Mouse (Mus musculus) MN1 (cell line): Measurements from ENCODE around the gene Nol12.

Source experiments
- DNase-seq: peaks from one replicate; pipeline ENCODE4 v3.0.0-alpha.2; 2016; ENCODE audit warnings: low spot score

The Nol12 gene

DNA sequence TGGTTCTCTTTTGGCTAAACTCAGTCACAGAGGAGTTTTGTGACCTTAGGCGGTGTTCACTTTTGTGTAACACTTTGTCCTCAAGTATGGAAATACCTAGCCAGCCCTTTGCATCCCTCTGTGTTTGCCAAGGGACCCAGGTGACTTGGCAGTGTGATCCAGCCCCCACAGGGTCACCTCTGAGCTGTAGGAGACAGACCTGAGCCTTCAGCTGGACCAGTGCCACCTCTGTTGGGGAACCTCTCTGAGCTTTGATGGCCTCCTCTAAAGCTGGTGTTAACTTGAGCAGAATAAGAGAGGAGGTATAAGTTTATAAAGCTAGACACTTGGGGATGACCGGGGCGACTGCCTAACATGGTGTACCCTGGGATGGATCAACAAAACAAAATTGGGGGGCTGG is 14.2 kb downstream of the Nol12 start:
- DNase-seq, result no peak

DNA sequence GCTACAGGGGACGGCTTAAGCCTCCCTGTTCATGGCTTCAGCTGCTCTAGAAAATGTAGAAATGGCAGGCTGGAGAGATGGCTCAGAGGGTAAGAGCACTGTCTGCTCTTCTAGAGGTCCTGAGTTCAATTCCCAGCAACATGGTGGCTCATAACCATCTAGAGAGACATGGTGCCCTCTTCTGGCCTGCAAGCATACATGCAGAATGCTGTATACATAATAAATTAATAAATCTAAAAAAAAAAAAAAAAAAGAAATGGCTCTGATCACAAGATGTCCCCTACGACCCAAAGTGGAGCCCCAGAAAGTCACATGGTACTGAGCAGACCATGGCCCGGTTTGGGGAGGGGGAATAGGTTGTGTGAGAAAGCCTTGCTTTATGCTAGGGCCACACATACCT is 20.9 kb downstream of the Nol12 start:
- DNase-seq, result no peak

- peak; percentile 56 for DNase-seq
These were observed 21.6 kb downstream of the Nol12 start for GRCm38 (mm10) chr15:78956351-78956750.

GRCm38 (mm10) chr15:78957021-78957420 is 22.3 kb downstream of the Nol12 start:
- DNase-seq, result no peak

GRCm38 (mm10) chr15:78959537-78959936 is 24.8 kb downstream of the Nol12 start:
- DNase-seq, result no peak

DNA sequence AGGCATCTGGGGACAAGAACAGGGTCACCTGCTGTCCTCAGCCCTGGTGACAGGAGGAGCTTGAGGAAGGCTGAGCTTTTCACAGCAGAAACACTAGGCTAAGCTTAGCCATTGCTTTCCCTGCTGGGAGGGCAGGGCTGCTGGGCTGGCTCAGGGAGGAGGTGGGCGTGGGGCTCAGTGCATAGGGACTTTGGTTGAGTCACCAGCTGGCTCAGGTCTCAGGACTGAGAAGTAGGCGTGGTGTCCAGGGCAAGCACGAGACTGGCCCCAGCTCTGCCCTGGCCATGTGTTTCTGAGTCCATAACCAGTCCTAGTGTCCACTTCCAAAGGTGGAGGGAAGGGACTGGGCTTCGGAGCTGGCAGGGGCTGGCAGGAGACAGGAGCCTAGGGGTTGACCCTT is 25.4 kb downstream of the Nol12 start:
- peak; percentile 91 for DNase-seq

- peak; percentile 97 for DNase-seq
These were observed 28.2 kb downstream of the Nol12 start for GRCm38 (mm10) chr15:78962885-78963284.

DNA sequence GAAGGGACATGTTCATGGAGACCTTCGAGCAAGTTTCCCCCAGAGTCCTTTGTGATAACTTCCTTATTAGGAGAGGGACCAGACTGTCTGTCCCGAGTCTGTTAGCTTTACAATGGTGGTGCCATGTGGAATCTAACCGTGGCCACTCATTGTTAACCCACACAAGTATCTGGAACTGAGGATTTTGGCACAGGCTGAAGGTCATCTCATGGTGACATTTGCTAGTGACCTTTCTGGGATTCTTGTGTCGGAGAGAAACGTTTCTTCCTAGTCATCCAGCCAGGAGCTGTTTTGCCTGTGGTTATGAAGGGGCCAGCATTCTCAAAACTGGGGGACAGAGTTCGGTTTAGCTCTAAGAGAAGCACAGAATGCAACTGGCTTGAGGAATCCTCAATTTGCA is 36.9 kb downstream of the Nol12 start:
- no peak for DNase-seq

GRCm38 (mm10) chr15:78973950-78974349 is 39.2 kb downstream of the Nol12 start:
- DNase-seq, result peak; percentile 55

DNA sequence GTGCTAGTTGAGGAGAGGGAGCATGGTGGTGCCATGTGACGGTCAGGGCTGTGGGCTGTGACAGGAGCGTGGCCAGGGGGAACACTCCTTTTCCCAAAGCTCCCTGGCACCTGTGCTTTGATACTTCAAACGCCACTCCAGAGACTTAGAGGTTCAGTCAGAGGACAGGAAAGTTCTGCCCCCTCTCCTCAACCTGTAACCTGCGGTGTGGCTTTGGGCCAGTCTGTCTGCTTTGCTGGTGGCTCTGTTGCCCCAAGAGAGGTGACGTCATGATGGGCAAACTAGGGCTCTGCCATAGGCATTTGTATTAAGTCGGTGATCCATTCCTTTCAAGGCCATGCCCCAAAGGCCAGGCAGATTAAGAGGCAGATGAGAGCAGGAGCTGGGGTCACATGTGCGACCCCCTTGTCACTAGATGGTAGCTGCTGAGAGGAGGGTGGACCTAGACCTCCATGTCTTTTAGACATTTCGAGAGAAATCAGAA is 43.0 kb downstream of the Nol12 start:
- DNase-seq, result no peak

DNA sequence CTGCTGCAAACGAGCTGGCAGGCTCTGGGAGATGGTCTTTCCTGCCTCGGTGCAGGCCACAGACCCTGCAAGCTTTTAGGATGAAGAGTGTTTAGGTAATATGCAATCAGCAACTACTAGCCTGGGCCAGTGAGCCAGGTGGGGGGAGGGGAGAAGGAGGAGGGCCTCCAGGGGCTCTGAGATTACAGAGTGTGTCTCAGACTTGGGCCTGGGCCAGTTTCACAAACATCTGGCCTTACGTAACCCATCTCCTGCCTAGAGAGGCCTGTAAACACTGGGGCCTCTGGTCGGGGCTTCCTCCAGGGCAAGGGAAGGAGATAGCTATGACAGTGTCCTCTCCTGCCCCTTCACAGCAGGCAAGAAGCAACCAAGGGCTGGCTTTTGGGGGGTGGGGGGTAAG is 44.1 kb downstream of the Nol12 start:
- peak; percentile 97 for DNase-seq

GRCm38 (mm10) chr15:78980084-78980483 is 45.4 kb downstream of the Nol12 start:
- DNase-seq, result no peak

DNA sequence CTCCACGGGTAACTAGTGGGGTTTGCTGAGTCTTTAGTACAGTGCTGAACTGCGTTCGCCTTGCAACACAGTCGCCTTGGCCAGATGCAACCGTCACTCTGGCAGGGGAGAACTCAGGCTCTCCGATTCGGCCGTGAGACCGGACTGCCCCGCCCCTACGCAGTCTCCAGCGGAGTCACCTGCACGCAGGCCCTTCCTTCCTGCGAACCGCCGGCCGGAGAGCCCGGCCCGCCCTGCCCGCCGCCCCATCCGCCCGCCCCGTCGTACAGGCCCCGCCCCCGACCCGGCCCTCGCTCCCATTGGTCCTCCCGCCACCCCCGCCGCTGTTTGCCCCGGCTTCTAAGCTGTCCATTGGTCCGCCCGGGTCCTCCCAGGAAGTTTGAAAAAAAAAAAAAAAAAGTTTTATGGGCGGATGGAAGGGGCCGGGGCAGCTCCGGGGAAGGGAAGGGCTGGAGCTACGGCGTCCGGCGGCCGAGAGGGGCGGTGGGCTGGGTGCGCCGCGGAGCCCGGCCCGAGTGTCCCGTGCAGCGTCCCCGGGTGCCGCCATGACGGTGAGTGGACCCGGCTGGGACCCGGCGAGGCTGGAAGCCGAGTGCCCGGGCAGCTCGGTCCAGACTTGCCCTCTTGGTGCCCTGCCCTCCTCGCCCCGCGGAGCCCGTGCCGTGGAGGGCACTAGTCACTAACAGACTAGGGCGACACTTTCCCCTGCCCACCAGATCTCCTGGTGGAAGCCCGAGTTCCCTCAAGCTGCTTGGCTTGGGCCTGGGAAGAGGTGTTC is 48.1 kb downstream of the Nol12 start:
- DNase-seq, result peak; percentile 97

DNA sequence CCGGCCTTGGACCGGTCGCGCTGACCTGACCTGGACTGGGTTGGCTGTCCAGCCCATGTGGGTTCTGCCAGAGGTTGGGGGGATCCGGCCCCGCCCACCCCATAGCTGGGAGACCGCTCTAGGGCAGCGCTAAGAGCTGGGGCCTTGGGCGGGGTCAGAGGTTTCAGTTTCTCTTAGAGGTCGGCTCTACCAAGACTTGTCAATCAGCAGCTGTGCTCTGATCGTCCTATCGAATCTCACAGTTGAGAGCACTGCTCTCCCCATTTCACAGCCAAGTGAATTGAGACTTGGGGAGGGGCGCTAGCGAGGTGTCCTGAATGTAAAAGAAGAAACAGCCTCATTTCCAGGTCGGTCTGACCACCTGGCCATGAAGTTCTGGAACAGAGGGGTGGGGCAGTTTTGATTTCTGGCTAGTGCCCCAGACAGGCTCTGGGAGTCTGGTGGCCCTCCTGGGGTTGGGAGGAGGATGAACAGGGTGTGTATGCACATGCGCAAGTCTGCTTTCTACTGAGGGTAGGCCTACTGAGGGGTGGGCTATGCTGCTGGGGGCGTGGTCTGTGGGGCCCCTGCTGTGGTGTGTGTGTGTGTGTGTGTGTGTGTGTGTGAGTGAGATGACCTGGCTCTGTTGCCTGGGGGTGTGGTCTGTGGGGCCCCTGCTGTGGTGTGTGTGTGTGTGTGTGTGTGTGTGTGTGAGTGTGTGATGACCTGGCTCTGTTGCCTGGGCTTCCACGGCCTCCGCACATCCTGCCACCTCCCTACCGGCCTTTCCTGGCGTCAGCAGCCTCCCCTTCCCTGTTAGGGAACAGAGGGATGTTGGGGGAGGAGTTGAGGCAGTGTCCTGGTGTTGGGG is 48.9 kb downstream of the Nol12 start:
- peak; percentile 93 for DNase-seq

DNA sequence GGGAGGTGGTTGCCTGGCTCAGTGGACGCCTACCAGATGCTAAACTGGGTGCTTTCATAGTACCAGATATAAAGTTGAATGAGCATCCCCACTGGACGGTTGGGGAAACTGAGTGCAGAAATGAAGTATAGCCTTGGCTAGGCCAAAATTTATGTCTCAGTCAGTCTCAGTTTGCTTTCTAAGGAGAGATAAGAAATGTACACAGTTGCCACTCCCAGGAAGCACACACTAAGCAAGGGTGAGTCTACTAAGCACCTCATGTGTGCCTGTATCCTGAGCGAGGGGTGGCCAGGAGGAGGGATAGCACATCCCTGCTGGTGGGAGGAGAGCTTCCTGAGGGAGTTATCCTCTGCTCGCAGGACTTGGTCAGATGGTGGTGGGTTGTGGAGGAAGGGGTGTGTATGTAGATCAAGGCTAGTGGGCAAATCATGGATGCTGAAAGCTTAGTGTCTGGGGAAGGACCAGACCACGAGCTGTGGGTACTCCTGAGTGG is 49.6 kb downstream of the Nol12 start:
- DNase-seq, result peak; percentile 56

DNA sequence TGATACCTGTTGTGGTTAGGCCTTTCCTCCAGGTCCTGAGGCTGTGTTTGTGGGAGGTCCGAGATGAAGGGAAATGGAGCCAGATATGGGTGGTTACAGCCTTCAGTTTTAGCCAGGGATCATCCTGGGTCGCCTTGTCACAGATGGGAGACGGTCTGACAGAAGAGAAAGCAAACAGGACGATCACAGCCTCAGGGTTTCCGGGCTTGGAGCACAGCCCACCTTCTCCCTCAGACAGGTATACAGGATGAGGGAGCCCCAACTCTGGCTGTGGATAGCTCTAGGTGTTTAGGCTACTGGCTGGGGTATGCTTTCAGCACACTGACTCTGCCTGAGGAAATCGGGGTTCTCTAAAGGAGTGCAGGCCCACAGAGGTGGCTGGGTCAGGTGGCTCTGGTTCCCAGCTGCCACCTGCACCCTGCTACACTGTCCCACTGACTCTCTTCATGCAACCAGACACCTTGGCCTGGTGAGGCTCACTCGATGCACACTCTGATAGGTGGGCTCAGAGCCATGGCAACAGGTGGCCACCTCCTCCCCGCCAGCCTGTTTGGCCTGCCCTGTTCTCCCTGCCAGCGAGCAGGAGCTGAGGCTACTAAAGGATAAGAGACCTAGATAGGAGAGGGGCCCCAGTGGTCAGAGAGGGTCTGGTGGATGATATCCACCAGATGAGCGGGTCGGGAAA is 51.9 kb downstream of the Nol12 start:
- peak; percentile 56 for DNase-seq

DNA sequence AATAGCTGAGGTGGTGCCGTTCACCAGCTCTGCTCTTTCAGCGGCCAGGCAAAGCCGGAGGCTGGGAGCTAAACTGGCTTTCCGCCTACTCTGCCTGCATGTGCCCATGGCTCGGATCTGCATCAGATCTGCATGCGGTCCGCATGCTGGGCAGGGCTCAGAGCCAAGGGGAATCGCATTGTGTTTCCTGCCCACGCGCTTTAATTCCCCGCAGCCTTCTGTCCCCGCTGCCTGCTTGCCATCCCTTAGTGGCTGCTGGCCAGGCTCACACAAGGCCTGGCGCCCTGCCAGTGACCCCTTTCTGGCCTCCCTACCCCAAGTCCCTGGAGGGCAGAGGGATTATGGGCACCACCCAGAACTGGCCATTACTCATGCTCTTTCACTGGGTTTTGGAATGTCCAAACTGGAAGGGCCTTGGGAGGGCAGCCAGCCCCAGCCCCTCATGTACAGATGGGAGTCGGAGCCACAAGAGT is 53.8 kb downstream of the Nol12 start:
- DNase-seq, result peak; percentile 96

GRCm38 (mm10) chr15:78989152-78990092 is 54.7 kb downstream of the Nol12 start:
- no peak for DNase-seq

- no peak for DNase-seq
These were observed 55.3 kb downstream of the Nol12 start for GRCm38 (mm10) chr15:78990093-78990463.

DNA sequence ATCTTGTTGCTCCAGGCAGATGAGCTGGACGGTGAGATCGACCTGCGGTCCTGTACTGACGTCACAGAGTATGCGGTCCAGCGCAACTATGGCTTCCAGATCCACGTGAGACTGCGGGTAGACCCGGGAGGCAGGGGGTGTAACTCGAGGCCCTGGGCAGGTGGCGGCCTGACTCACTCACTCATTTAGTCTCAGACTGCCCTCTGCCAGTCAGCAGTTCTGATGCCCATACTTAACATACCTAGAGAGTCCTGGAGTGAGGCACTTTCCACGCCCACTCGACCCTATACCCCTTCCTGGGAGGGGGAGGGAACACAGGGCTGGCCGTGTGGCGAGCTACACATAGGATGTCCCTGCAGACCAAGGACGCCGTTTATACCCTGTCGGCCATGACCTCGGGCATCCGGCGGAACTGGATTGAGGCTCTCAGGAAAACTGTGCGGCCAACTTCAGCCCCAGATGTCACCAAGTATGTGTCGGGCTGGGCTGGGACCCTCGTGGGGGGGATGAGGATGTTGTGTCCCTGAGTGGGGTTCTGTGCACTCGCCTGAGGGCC is 56.3 kb downstream of the Nol12 start:
- no peak for DNase-seq

GRCm38 (mm10) chr15:78992235-78992634 is 57.5 kb downstream of the Nol12 start:
- DNase-seq, result no peak
